Mouse (Mus musculus) mesoderm, embryonic 11.5 days (tissue): ENCODE measurements at regions not wholly inside any gene's neighbourhood (a gene's known extent, or its start where the extent isn't known, plus 50 kb on each side); places are given as distances from the start of the nearest gene placed in this dataset.
"Not testable (repeated sequence)": the region's sequence is repeated elsewhere in the genome, so short reads cannot be mapped to it uniquely, and the experiment has no call there.

ENCODE experiments used
- DNase-seq: peaks from one replicate; pipeline ENCODE4 v3.0.0-alpha.2; 2012; ENCODE audit warnings: low read depth, low spot score

GRCm38 (mm10) chr5:17176771-17177170, 196.2 kb upstream of the Speer4f2 start:
- DNase-seq = no peak

GRCm38 (mm10) chr5:17208554-17209283, 164.3 kb upstream of the Speer4f2 start:
- DNase-seq = no peak

GRCm38 (mm10) chr5:17210723-17211245, 162.2 kb upstream of the Speer4f2 start:
- no peak for DNase-seq

DNA sequence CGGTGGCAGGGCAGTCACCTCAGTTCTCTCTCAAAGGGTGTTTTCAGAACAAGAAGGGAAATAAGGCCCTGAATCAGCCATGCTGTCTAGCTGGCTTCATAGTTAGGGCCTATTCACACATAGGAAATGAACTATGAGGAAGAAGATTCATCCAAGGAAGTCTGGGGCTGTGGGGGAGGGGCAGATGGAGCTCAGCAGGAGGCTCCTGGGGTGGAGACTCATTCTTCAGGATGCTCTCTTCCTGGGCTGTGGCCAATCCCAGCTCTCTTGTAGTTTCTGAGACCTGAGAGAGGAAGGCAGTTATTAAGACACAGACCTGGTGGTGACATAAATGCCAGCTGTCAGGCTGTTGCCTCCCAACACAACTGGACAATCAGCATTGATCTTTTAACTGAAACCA, 149.4 kb upstream of the Speer4f2 start:
- not testable (repeated sequence) for DNase-seq

DNA sequence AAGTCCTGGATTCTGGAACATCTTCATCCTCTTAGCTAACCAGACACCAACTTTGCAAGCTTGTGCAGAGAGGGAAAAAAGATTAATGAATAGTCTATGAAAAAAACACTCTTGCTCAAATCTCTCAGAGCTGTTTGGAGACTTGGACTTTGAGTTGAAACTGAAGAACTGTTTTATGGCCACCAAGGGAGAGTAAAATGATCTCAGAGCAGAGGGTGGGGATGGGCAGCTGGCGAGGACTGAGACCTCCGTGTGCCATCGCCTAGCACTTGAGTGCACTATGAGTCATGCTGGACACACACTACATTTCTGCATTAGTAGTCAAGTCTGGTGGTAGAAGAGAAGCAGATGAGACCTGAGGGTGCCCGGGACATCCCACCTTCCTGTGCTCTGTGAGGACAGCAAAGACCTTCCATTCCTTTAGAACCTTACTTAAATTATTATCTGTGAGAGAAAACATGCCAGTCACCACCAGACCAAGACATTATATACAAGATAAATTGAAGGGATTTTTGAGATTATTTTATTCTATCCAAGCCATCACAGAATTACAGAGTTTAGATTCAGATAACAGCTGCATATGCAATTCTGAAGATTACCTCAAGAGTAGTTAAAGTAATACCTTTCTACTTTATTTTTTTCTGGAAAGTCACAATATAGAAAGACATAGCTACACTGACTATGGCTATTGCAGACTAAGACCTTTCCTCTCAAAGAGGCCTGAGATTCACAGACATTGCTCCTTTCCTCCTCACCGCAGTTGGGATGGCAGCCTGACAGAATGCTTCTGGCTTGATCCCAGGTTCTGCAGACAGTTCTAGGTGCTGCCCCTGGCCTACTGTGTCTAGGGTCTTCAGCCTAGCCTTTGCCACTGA, 125.0 kb upstream of the Speer4f2 start:
- DNase-seq = no peak

DNA sequence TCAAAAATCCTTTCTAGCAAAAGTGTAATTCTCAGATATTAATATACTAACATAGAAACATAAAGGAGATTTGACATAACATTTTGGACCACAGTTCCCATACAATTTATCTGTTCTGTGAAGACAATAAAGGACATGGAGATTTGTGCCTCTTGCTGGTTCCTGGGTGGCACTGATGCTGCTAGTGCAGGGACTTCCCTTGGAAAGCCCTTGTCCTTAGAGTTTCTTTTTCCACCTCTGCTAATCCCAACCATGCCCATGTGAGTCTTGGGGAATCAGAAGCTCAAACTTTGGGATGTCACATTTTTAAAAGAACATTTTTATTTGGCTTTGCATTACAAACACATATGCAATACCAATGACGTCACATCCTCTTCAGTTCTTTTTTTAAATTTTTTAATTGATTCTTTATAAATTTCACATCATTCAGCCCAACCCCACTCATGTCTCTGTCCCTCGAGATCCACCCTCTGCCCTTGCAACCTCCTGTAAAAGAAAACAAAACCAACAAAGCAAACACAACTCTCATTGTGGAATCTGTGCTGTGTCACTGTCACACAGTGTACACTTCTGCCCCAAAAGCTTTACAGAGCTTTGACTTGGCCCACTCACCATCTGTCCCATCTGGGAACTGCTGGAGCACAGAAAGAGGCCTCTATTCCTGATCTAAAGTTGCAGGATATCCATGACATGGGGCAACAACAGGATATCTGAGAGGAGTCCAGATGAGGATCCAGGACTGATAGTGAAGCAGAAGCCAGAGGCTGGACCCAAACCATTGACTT, 112.2 kb upstream of the Speer4f2 start:
- no peak for DNase-seq

DNA sequence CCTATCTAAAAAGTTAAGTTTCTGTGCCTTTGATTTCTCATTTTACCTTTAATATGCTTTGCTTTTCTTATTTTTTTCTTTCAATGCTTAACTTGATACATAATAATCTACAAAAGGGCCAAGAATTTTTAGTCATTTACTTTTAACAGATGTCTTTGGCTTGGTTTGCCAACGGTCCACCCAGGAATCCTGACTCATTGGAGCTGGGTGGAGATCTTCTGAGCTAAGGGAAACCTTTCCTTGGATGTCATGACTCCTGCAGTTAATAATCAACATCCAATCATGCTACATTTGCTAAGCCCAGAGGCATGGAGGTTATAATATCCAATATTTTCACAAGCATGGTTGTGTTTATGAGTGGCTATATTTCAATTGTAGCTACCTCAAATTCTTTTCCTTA, 110.9 kb upstream of the Speer4f2 start:
- DNase-seq = no peak

DNA sequence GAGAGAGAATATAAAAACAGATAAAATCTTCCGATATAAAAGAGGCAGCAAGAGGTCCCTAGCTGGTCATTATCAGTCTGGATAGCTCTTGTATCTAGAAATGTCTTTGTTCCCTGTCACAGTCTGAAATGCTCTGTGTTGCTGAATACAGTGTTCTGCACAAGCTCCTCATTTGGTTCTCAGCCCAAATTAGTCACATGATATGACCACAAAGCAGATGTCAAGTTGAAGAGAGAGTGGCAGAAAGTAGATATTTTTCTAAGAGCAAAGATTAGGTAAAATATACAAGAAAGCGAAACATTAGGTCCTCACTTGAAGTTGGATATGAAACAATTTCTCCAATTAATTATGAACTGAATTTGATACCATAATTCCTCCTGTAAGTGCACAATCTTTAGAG, 101.8 kb upstream of the Speer4f2 start:
- DNase-seq = no peak

GRCm38 (mm10) chr5:17271722-17272479, 101.1 kb upstream of the Speer4f2 start:
- no peak for DNase-seq

GRCm38 (mm10) chr5:17275346-17275745, 97.6 kb upstream of the Speer4f2 start:
- no peak for DNase-seq

DNA sequence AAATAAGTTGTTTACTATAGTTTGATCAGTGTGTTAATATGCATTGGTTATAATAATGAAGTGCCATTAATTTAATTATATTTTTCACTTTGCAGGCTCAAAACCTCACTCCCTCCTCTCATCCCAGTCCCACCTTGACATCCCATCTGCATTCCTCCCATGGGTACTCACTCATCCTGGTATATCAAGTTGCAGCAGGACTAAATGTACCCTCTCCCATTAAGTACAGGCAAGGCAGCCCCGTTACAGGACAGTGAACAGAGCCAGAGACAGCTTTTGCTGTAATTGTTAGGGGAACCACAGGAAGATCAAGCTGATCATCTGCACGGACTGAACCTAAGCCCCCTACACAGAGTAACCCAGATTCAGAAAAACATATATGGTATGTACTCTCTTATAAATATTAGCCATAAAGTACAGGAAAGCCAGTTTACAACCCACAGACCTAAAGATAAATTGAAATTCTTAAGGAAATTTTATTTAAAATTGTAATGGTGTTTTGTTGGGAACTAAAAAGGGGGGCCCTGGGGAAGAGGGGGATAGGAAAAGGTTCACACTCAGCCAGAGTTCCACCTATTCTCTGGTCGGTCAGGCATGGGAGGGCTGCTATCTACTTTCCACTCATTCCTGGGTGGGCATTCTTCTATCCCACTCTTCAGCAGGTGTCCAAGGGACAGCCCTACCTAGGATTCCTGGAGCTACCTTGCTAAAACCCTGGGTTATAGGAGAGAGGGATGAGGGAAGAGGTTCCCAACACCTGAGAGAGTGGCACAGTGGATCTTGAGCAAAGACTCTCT, 96.0 kb upstream of the Speer4f2 start:
- DNase-seq = no peak

GRCm38 (mm10) chr5:17280203-17280602, 92.8 kb upstream of the Speer4f2 start:
- no peak for DNase-seq

DNA sequence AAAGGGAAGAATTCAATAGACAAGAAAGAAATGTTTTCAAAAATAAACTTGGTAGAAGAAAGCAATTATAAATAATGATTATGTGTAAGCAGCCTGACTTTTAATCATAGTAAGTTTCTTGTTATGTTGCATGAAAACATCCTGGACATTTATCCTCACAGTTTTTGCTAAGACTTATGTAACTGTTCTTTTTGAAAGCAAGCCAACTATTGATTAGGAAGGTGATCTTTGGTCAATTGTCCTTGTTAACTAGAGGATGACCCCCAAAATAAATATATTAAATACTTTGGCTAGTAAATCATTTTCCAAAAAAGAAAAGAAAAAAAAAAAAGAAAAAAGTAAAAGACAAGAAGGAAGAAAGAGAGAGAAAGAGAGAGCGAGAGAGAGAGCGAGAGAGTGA, 92.0 kb upstream of the Speer4f2 start:
- no peak for DNase-seq

- no peak for DNase-seq
These were observed 84.0 kb upstream of the Speer4f2 start for GRCm38 (mm10) chr5:17289028-17289427.

DNA sequence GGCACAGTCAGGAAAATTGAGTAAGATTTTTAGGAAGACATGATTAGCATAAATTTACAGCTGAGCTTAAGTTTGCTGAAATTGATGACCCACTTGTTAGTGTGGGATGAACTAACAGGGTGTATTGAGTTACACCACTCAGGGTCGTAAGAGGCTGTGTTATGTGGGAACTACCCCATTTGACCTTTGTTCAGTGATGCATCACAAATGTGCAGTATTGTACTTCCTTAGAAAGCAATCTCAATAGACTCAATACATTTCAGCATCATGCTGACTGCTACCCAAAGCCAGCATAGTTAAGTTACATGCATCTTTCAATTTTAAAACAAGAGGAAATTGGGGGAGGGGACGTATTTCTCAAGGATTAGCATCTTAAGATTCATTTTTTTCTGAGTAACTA, 80.4 kb upstream of the Speer4f2 start:
- peak; percentile 63 for DNase-seq

DNA sequence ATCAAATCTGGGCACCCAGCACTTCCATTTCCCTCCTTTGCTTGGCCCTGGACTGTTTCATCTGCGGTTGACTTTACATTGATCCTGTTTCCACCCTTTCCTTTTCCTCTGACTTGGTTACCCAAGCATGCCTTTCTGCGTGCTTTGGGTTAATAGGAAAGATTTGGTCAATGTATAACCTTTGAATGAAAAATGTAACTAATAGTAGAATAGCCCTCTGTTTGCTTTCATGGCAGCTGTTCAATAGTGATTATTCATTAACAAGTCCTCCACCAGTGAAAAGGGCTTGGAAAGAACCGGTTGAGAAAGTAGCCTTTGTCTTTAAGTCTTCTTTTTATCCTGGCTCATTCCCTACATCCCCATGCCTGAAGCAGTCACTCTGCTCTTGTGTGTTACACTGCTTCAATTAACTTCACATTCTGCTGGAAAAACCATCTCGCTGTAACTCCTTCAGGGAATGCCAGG, 76.4 kb upstream of the Speer4f2 start:
- DNase-seq = no peak

- DNase-seq = no peak
These were observed 73.1 kb upstream of the Speer4f2 start for GRCm38 (mm10) chr5:17299846-17300245.

DNA sequence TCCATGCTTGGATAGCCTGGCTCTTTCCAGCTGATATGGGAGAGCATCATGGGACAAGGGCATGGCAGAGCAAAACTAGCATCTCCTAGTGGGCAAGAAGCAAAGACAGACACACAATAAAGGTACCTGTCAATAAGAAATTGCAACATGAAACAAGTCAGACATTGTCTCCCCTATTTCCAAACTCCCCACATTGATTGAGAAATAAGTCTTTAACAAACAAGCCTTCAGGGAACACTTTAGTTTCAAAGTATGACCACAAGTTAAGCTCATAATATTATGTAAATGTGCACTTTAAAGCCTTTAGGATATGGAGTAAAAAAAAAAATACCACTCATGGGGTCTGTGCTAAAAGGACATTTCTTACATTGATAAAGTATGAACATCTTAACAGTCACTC, 51.5 kb upstream of the Speer4f2 start:
- no peak for DNase-seq
